Mouse (Mus musculus): ENCODE data around the gene Arhgdib. TPM values are rescaled to one million over a fixed set of nuclear protein-coding genes. Genes with fewer than 3 reads are reported as not detected.

Gene Arhgdib
- polyA plus RNA-seq, 1 experiment from 2014 or later, result 44.0 TPM

GRCm38 (mm10) chr6:136954715-136955114 is 13.0 kb upstream of the Arhgdib start:
- no peaks in the 10 kb centered on the region for H3K27me3 ChIP-seq (replicated peaks; ENCODE audit: control insufficient read depth, insufficient read depth, low read length)
- no peaks in the 10 kb centered on the region for H3K36me3 ChIP-seq (ENCODE audit: control insufficient read depth, insufficient read depth, low read length)
- no peak overlapping the region for H3K4me2 ChIP-seq (ENCODE audit: low read depth, low read length)
- H3K27ac ChIP-seq (ENCODE audit: low read length), result no peak overlapping the region
- H3K9me3 ChIP-seq (ENCODE audit: control insufficient read depth, low read length), result no peaks in the 10 kb centered on the region
- H3K9ac ChIP-seq (ENCODE audit: low read depth, low read length), result no peak overlapping the region
- ATAC-seq, result no peak
- H3K4me1 ChIP-seq (ENCODE audit: control insufficient read depth, insufficient read depth, low read length), result no peaks in the 10 kb centered on the region
- 84% methylated on average over 8 of the region's 8 CpGs for WGBS
- H3K4me3 ChIP-seq (ENCODE audit: low read length), result no peak overlapping the region

- Histone ChIP-seq H3K9ac (ENCODE audit: low read depth, low read length) (no peak overlapping the region), H3K4me2 (ENCODE audit: low read depth, low read length) (no peak overlapping the region), H3K9me3 (ENCODE audit: control insufficient read depth, low read length) (no peaks in the 10 kb centered on the region), H3K4me3 (ENCODE audit: low read length) (no peak overlapping the region), H3K27me3 (replicated peaks; ENCODE audit: control insufficient read depth, insufficient read depth, low read length) (no peaks in the 10 kb centered on the region), H3K36me3 (ENCODE audit: control insufficient read depth, insufficient read depth, low read length) (no peaks in the 10 kb centered on the region), H3K4me1 (ENCODE audit: control insufficient read depth, insufficient read depth, low read length) (no peaks in the 10 kb centered on the region), H3K27ac (ENCODE audit: low read length) (no peak overlapping the region)
- WGBS, result 75% methylated on average over 6 of the region's 6 CpGs
- no peak for ATAC-seq
These were observed 12.5 kb upstream of the Arhgdib start for GRCm38 (mm10) chr6:136954192-136954591.

- no peaks in the 10 kb centered on the region for H3K9me3 ChIP-seq (ENCODE audit: control insufficient read depth, low read length)
- H3K9ac ChIP-seq (ENCODE audit: low read depth, low read length), result no peak overlapping the region
- ATAC-seq, result no peak
- H3K27ac ChIP-seq (ENCODE audit: low read length), result no peak overlapping the region
- no peaks in the 10 kb centered on the region for H3K4me1 ChIP-seq (ENCODE audit: control insufficient read depth, insufficient read depth, low read length)
- WGBS, result 87% methylated on average over 9 of the region's 9 CpGs
- no peaks in the 10 kb centered on the region for H3K36me3 ChIP-seq (ENCODE audit: control insufficient read depth, insufficient read depth, low read length)
- no peak overlapping the region for H3K4me2 ChIP-seq (ENCODE audit: low read depth, low read length)
- no peaks in the 10 kb centered on the region for H3K27me3 ChIP-seq (replicated peaks; ENCODE audit: control insufficient read depth, insufficient read depth, low read length)
- H3K4me3 ChIP-seq (ENCODE audit: low read length), result no peak overlapping the region
These were observed 11.2 kb upstream of the Arhgdib start for GRCm38 (mm10) chr6:136952930-136953329.

- H3K9ac ChIP-seq (ENCODE audit: low read depth, low read length), result no peak overlapping the region
- no peaks in the 10 kb centered on the region for H3K4me1 ChIP-seq (ENCODE audit: control insufficient read depth, insufficient read depth, low read length)
- no peaks in the 10 kb centered on the region for H3K9me3 ChIP-seq (ENCODE audit: control insufficient read depth, low read length)
- no peak overlapping the region for H3K27ac ChIP-seq (ENCODE audit: low read length)
- H3K27me3 ChIP-seq (replicated peaks; ENCODE audit: control insufficient read depth, insufficient read depth, low read length), result no peaks in the 10 kb centered on the region
- no peak overlapping the region for H3K4me2 ChIP-seq (ENCODE audit: low read depth, low read length)
- H3K36me3 ChIP-seq (ENCODE audit: control insufficient read depth, insufficient read depth, low read length), result no peaks in the 10 kb centered on the region
- WGBS, result 91% methylated on average over 2 of the region's 2 CpGs
- no peak overlapping the region for H3K4me3 ChIP-seq (ENCODE audit: low read length)
- ATAC-seq, result no peak
These were observed 8.5 kb upstream of the Arhgdib start for GRCm38 (mm10) chr6:136950171-136950570.

- H3K4me1 ChIP-seq (ENCODE audit: control insufficient read depth, insufficient read depth, low read length), result no peaks in the 10 kb centered on the region; the same call in 1 of the 2 replicates
- H3K4me3 ChIP-seq (ENCODE audit: low read length), result no peak overlapping the region
- H3K27me3 ChIP-seq (replicated peaks; ENCODE audit: control insufficient read depth, insufficient read depth, low read length), result no peaks in the 10 kb centered on the region
- no peak overlapping the region for H3K27ac ChIP-seq (ENCODE audit: low read length)
- 72% methylated on average over 4 of the region's 4 CpGs for WGBS
- H3K36me3 ChIP-seq (ENCODE audit: control insufficient read depth, insufficient read depth, low read length), result no peaks in the 10 kb centered on the region
- no peak overlapping the region for H3K9ac ChIP-seq (ENCODE audit: low read depth, low read length)
- no peak overlapping the region for H3K4me2 ChIP-seq (ENCODE audit: low read depth, low read length)
- ATAC-seq, result no peak
- H3K9me3 ChIP-seq (ENCODE audit: control insufficient read depth, low read length), result no peaks in the 10 kb centered on the region
These were observed 6.0 kb upstream of the Arhgdib start for GRCm38 (mm10) chr6:136947716-136948115.

GRCm38 (mm10) chr6:136946943-136947342 is 5.2 kb upstream of the Arhgdib start:
- H3K36me3 ChIP-seq (ENCODE audit: control insufficient read depth, insufficient read depth, low read length), result no peaks in the 10 kb centered on the region
- no peak overlapping the region for H3K9ac ChIP-seq (ENCODE audit: low read depth, low read length)
- H3K4me2 ChIP-seq (ENCODE audit: low read depth, low read length), result no peak overlapping the region
- H3K4me1 ChIP-seq (ENCODE audit: control insufficient read depth, insufficient read depth, low read length), result no peaks in the 10 kb centered on the region; the same call in 1 of the 2 replicates
- no peak overlapping the region for H3K4me3 ChIP-seq (ENCODE audit: low read length)
- no peaks in the 10 kb centered on the region for H3K27me3 ChIP-seq (replicated peaks; ENCODE audit: control insufficient read depth, insufficient read depth, low read length)
- no peaks in the 10 kb centered on the region for H3K9me3 ChIP-seq (ENCODE audit: control insufficient read depth, low read length)
- 48% methylated on average over 9 of the region's 9 CpGs for WGBS
- no peak overlapping the region for H3K27ac ChIP-seq (ENCODE audit: low read length)
- ATAC-seq, result no peak

GRCm38 (mm10) chr6:136946241-136946640 is 4.5 kb upstream of the Arhgdib start:
- Histone ChIP-seq H3K27ac (ENCODE audit: low read length) (no peak overlapping the region), H3K4me2 (ENCODE audit: low read depth, low read length) (no peak overlapping the region), H3K36me3 (ENCODE audit: control insufficient read depth, insufficient read depth, low read length) (no peaks in the 10 kb centered on the region), H3K27me3 (replicated peaks; ENCODE audit: control insufficient read depth, insufficient read depth, low read length) (no peaks in the 10 kb centered on the region), H3K4me1 (ENCODE audit: control insufficient read depth, insufficient read depth, low read length) (peaks cover 7% of the 10 kb centered on the region), H3K9ac (ENCODE audit: low read depth, low read length) (no peak overlapping the region), H3K4me3 (ENCODE audit: low read length) (no peak overlapping the region), H3K9me3 (ENCODE audit: control insufficient read depth, low read length) (no peaks in the 10 kb centered on the region)
- 65% methylated on average over 5 of the region's 5 CpGs for WGBS
- ATAC-seq, result no peak

- Histone ChIP-seq H3K9ac (ENCODE audit: low read depth, low read length) (no peak overlapping the region), H3K27ac (ENCODE audit: low read length) (no peak overlapping the region), H3K4me2 (ENCODE audit: low read depth, low read length) (no peak overlapping the region), H3K36me3 (ENCODE audit: control insufficient read depth, insufficient read depth, low read length) (no peaks in the 10 kb centered on the region), H3K9me3 (ENCODE audit: control insufficient read depth, low read length) (no peaks in the 10 kb centered on the region), H3K4me3 (ENCODE audit: low read length) (no peak overlapping the region), H3K4me1 (ENCODE audit: control insufficient read depth, insufficient read depth, low read length) (peaks cover 10% of the 10 kb centered on the region), H3K27me3 (replicated peaks; ENCODE audit: control insufficient read depth, insufficient read depth, low read length) (no peaks in the 10 kb centered on the region)
- ATAC-seq, result no peak
- 59% methylated on average over 8 of the region's 8 CpGs for WGBS
These were observed 2.8 kb upstream of the Arhgdib start for GRCm38 (mm10) chr6:136944511-136944910.

- peaks cover 10% of the 10 kb centered on the region for H3K4me1 ChIP-seq (ENCODE audit: control insufficient read depth, insufficient read depth, low read length)
- H3K4me3 ChIP-seq (ENCODE audit: low read length), result no peak overlapping the region
- H3K9ac ChIP-seq (ENCODE audit: low read depth, low read length), result no peak overlapping the region
- no peak for ATAC-seq
- H3K27me3 ChIP-seq (replicated peaks; ENCODE audit: control insufficient read depth, insufficient read depth, low read length), result no peaks in the 10 kb centered on the region
- no peaks in the 10 kb centered on the region for H3K36me3 ChIP-seq (ENCODE audit: control insufficient read depth, insufficient read depth, low read length)
- no peak overlapping the region for H3K4me2 ChIP-seq (ENCODE audit: low read depth, low read length)
- H3K27ac ChIP-seq (ENCODE audit: low read length), result no peak overlapping the region
- H3K9me3 ChIP-seq (ENCODE audit: control insufficient read depth, low read length), result no peaks in the 10 kb centered on the region
These were observed 1.7 kb upstream of the Arhgdib start for GRCm38 (mm10) chr6:136943392-136943791.

GRCm38 (mm10) chr6:136942280-136942679 is 581 bp upstream of the Arhgdib start:
- H3K4me2 ChIP-seq (ENCODE audit: low read depth, low read length), result no peak overlapping the region
- H3K27me3 ChIP-seq (replicated peaks; ENCODE audit: control insufficient read depth, insufficient read depth, low read length), result no peaks in the 10 kb centered on the region
- H3K9ac ChIP-seq (ENCODE audit: low read depth, low read length), result no peak overlapping the region
- H3K4me1 ChIP-seq (ENCODE audit: control insufficient read depth, insufficient read depth, low read length), result peaks cover 10% of the 10 kb centered on the region
- no peak for ATAC-seq
- H3K4me3 ChIP-seq (ENCODE audit: low read length), result no peak overlapping the region
- WGBS, result 85% methylated on average over 9 of the region's 9 CpGs
- no peak overlapping the region for H3K27ac ChIP-seq (ENCODE audit: low read length)
- no peaks in the 10 kb centered on the region for H3K9me3 ChIP-seq (ENCODE audit: control insufficient read depth, low read length)
- H3K36me3 ChIP-seq (ENCODE audit: control insufficient read depth, insufficient read depth, low read length), result no peaks in the 10 kb centered on the region

All from intestine, embryonic 16.5 days (tissue).